Mouse (Mus musculus): ENCODE measurements at regions not wholly inside any gene's neighbourhood (a gene's known extent, or its start where the extent isn't known, plus 50 kb on each side); places are given as distances from the start of the nearest gene placed in this dataset.

DNA sequence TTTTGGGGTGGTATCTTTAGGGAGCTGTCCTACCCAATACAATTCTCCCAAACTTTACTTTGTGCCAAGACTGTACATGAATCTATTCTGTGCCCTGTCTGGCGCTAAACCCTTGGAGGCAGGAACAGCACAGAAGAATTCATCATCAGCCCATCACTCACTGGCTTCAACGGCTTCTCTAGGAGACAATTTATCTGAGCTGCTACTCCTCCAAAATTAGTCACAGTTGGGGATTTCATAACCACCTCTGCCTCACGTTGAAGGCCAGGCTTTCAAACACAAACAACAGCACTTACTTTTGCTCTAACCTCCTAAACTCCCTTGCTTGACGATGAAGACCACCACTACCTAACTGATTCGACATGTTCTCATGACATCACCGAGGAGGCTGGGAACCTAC is 95.1 kb upstream of the E2f7 start:
- peak in 1 of 2 experiments; percentile 16 for DNase-seq (ENCODE audit: low spot score in 2 of 2)

DNA sequence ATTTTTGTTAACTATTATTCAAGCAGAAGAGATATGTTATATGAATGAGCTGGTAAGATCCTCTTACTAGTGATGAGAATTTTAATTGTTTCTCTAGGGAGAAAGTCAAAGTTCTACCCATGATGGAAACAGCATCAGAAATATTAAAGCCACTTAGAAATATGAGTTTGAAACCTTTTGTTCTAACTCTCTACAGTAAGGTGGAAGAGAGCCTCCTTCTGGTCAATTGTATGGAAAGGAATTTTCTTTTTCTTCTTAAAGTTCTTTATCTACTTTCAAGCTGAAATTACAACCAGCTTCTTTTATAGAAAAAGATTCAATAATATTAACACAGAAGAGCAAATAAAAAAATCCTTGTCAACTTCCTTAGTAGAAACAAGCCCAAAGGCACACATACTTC is 94.4 kb upstream of the E2f7 start:
- no peak for DNase-seq (ENCODE audit: low spot score in 2 of 2)

DNA sequence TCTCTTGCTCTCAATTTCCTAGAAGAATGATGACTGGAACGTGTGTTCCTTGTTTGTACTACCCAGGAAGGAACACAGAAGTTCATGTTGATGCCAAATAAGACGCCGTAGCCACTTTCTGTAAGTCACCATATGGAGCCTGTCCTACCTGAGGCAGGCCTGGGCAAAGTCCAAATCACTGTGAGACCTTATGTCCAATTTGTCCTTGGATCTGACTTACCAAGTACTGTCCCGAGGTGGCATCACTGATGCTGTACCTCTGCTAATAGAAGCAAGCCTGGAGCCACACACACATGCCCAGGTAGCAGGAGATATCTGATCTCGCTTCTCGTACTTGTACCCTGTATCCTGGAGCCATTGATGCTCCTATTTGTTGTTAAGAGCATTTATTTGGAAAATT is 91.2 kb upstream of the E2f7 start:
- no peak for DNase-seq (ENCODE audit: low spot score in 2 of 2)

DNA sequence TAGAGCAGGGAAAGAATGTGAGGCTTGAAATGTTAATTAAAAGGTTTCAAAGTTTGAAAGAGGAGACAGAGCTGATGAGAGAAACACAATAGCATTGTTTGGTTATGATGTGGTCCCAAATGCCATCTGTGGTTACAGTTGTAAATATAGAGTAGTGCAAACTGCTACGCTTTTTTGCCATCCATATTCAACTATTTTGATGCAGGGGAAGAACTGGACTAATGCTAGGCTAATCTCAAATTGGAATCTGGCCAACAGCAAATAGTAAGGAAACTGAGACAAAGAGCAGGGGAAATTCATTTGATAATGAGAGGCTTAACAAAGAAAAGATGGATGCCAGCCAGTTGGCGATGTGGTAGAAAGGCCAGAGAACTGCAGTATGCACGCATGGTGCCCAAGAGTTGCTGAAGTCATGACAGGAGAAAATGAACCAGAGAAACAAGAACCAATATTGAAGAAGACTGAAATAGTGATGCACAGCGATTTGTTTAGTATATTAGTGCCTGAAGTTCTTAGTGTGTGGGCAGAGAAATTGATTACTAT is 87.0 kb upstream of the E2f7 start:
- DNase-seq (ENCODE audit: low spot score in 2 of 2) = no peak

DNA sequence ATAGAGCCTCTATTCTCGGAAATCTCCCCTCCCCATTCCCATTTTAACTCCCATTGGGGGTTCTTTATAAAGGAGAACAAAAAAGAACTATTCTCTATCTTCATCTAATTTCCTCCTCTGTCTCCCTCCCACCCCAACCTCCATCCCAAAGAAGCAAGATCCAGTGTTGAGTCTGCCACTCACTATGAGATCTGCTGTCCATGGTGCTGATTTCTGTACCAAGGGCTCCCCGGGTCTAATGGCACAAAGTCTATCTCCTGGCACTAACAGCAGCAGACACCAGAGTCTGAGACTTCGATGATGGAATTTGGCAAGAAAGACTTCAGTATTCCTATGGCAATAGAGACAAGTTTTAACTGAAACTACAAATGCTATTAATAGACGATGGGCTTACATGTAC is 68.7 kb upstream of the E2f7 start:
- DNase-seq (ENCODE audit: low spot score in 2 of 2) = peak; percentile 3 to 19

Measured in adrenal gland, adult 18-20 months (tissue).